Mouse (Mus musculus) MEL (cell line): ENCODE results near the gene Lipc. TPM values are rescaled to one million over a fixed set of nuclear protein-coding genes. Genes with fewer than 3 reads are reported as not detected.

Source experiments
- DNase-seq: peaks from one replicate; pipeline ENCODE4 v3.0.0; 2011; ENCODE audit warnings: low read depth, low spot score
- H3K27ac ChIP-seq: 2 replicates; pipeline ENCODE4 v1.5.1; 2012; ENCODE audit warnings: low read depth, mild to moderate bottlenecking, control low read depth, low read length, moderate library complexity; ENCODE audit not compliant: control insufficient read depth
- H3K27me3 ChIP-seq, 2 experiments: fragments of 150-350 bp in 1 of 2; sonication (generic) in 1 of 2; 2 replicates each; pipeline ENCODE4 v1.6.1; 2012; ENCODE audit warnings: low read length in 2 of 2, mild to moderate bottlenecking in 2 of 2, improper control_type of control experiment in 1 of 2, moderate library complexity in 1 of 2; ENCODE audit not compliant: insufficient read depth in 2 of 2, control insufficient read depth in 1 of 2
- H3K36me3 ChIP-seq, 2 experiments: 2 replicates each; pipeline ENCODE4 v1.6.1; 2012 to 2014; ENCODE audit warnings: low read length in 2 of 2, improper control_type of control experiment in 1 of 2, inconsistent platforms in 1 of 2, mild to moderate bottlenecking in 1 of 2; ENCODE audit not compliant: insufficient read depth in 2 of 2, control insufficient read depth in 1 of 2
- H3K4me1 ChIP-seq, 2 experiments: fragments of 150-350 bp in 1 of 2; sonication (generic) in 1 of 2; 2 replicates each; pipeline ENCODE4 v1.6.1; 2012; ENCODE audit warnings: low read length in 2 of 2, improper control_type of control experiment in 1 of 2, mild to moderate bottlenecking in 1 of 2; ENCODE audit not compliant: insufficient read depth in 2 of 2, control insufficient read depth in 1 of 2
- H3K4me3 ChIP-seq, 2 experiments: fragments of 150-350 bp in 1 of 2; sonication (generic) in 1 of 2; 2 replicates each; pipeline ENCODE4 v1.5.1; 2012; ENCODE audit warnings: low read depth in 2 of 2, low read length in 2 of 2, mild to moderate bottlenecking in 2 of 2, moderate library complexity in 2 of 2, control low read depth in 1 of 2, improper control_type of control experiment in 1 of 2; ENCODE audit not compliant: control insufficient read depth in 1 of 2, insufficient read depth in 1 of 2
- H3K79me2 ChIP-seq: 2 replicates; pipeline ENCODE4 v1.6.1; 2012; ENCODE audit warnings: mild to moderate bottlenecking, low read length, moderate library complexity; ENCODE audit not compliant: control insufficient read depth, poor library complexity, insufficient read depth
- H3K9ac ChIP-seq: 2 replicates; pipeline ENCODE4 v1.6.1; 2012; ENCODE audit warnings: low read depth, mild to moderate bottlenecking, control low read depth, low read length, moderate library complexity; ENCODE audit not compliant: control insufficient read depth, poor library complexity, severe bottlenecking
- H3K9me3 ChIP-seq: fragments of 150-350 bp; sonication (generic); replicated peaks from 2 replicates; pipeline ENCODE4 v1.6.1; 2012; ENCODE audit warnings: mild to moderate bottlenecking, low read length, improper control_type of control experiment, moderate library complexity; ENCODE audit not compliant: insufficient read depth
- E2F4 ChIP-seq: IDR thresholded peaks from 2 replicates; pipeline ENCODE4 v1.6.1; 2011; ENCODE audit warnings: low read depth, low read length, improper control_type of control experiment, borderline replicate concordance
- POLR2A ChIP-seq, 2 experiments: IDR thresholded peaks; 2 replicates each; pipeline ENCODE4 v1.6.1; 2011 to 2012; ENCODE audit warnings: low read length in 2 of 2, mild to moderate bottlenecking in 2 of 2, control low read depth in 1 of 2, improper control_type of control experiment in 1 of 2, low read depth in 1 of 2, moderate library complexity in 1 of 2; ENCODE audit not compliant: control insufficient read depth in 1 of 2, insufficient read depth in 1 of 2, poor library complexity in 1 of 2
- TAL1 ChIP-seq: IDR thresholded peaks from 2 replicates; pipeline ENCODE4 v1.6.1; 2012; ENCODE audit warnings: mild to moderate bottlenecking, inconsistent platforms, low read length, moderate library complexity, mixed read lengths
- ZNF384 ChIP-seq: IDR thresholded peaks from 2 replicates; pipeline ENCODE4 v1.6.1; 2012; ENCODE audit warnings: low read depth, mild to moderate bottlenecking, inconsistent platforms, low read length, improper control_type of control experiment
- polyA plus RNA-seq, 2 experiments: library from polyadenylated mRNA; stranded (reverse) in 1 of 2; unstranded in 1 of 2; fragments of >175 nt in 1 of 2; fragments of >200 nt in 1 of 2; gene quantifications; 2 replicates each; pipeline versions ENCODE4 v1.2.1 to v1.2.4; 2012; ENCODE audit warnings: low replicate concordance in 2 of 2, low read depth in 1 of 2; ENCODE audit not compliant: insufficient read length in 2 of 2, insufficient read depth in 1 of 2, missing spikeins in 1 of 2
- total RNA-seq: library from RNA; depleted of rRNA; stranded (reverse); fragments of 300-350 nt; gene quantifications from 2 replicates; pipeline ENCODE4 v1.2.3, GENCODE M21; 2012; rRNA removed

Gene Lipc
- total and polyA plus RNA-seq, 3 experiments: 0.07 TPM; not detected in 2

DNA sequence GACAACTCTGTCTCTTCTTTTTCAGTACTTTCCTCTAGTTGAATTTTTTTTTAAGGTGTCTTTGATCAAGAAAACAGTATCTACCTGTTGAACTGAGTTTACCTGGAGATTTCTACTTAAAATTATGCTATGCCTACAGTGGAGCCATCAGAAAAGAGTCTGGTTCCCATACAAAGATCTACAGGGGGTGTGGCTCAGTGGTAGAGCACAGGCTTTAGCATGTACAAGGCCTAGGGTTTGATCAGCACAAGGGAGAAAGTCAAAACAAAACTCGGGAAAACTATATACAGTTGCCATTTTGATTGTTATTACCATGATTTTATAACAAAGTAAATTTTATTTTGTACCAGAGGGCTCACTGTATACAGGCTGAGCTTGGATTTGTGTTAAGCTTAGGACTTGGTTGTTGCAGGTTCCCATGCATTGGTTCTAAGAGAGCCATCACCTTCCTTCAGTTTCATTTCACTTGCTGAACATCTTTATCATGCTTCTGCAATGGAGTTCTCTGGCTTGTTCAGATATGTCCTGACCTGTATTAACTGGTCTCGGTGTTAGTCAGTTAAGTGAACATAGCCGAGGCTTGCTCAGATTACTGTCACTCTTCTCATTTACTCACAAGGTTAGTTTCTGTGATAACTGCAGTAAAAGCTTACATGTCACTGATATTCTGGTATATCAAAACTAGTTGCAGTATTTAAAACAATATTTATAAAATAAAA is 200.4 kb downstream of the Lipc start:
- no peaks in the 10 kb centered on the region for H3K27me3 ChIP-seq
- no peak overlapping the region for H3K9ac ChIP-seq
- H3K79me2 ChIP-seq: no peaks in the 10 kb centered on the region
- no peak overlapping the region for H3K27ac ChIP-seq
- no peaks in the 10 kb centered on the region for H3K9me3 ChIP-seq
- H3K36me3 ChIP-seq: peaks cover 4 to 31% of the 10 kb centered on the region in 2 experiments; a peak in 3 of 4 replicates
- TF ChIP-seq POLR2A (IDR thresholded peaks at IDR 0.05; ENCODE audit: control insufficient read depth in 1 of 2, insufficient read depth in 1 of 2, low read depth in 1 of 2, low read length in 2 of 2, poor library complexity in 1 of 2): no peak
- TF ChIP-seq ZNF384: no peak
- TF ChIP-seq TAL1: no peak
- TF ChIP-seq E2F4: no peak
- TF ChIP-seq, all 39 proteins: peak for 0
- no peak for DNase-seq
- H3K4me1 ChIP-seq: no peaks in the 10 kb centered on the region
- no peak overlapping the region for H3K4me3 ChIP-seq

Other genes with a start within 250 kb of the Lipc start
- gene Aqp9, start 216.5 kb upstream of the Lipc start, total RNA-seq: 64.8 and 74.3 TPM in 2 replicates
- gene Aqp9, start 216.5 kb upstream of the Lipc start, polyA plus RNA-seq: 10 to 100 TPM in 1 of 2 experiments, not detected in 1; 76.1 TPM